Mouse (Mus musculus) adipocyte (in vitro differentiated cells): ENCODE data around the gene Pakap.
A peak's percentile ranks its signal among the peaks of the same experiment; 100 is the strongest.

Experiments used
- DNase-seq: peaks from one replicate; pipeline ENCODE4 v3.0.0-alpha.2; 2016; ENCODE audit warnings: low spot score

Gene Pakap

DNA sequence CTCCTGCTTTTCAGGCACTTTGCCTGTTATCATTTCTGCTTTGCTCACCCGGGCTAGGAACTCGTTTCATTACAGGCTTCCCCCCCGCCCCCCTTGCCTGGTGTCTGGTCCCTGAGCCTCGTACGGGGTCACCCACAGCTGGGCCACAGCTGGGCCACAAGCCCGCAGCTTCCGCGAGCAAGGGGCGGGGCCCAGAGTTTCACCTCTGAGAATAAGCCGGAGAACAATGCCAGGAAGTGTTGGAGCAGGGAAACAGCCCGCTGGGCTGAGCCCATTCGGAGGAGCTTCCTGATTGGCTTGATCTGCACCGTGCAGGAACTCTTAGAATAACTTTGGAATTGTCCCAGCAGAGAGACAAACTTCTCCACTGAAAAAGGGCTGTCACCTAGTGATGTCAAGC lies 107.4 kb downstream of the Pakap start:
- no peak for DNase-seq

DNA sequence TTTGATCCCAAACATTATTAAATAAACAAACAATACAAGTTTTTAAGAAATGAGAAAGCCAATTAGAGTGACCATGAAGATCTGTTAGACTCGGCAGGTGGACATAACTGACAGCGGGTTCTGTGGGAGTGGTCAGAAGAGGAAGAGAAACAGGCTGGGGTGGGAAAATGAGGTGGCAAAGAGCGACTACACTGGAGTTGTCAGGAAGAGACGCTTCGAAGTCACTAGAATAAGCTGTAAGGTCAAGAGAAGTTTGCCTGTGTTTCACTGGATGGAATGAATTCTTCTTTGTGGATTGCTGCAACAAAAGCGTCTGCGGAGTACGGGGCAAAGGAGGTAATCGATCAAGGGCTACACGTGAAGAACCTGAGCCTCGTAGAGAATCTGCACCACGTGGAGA lies 109.9 kb downstream of the Pakap start:
- no peak for DNase-seq

DNA sequence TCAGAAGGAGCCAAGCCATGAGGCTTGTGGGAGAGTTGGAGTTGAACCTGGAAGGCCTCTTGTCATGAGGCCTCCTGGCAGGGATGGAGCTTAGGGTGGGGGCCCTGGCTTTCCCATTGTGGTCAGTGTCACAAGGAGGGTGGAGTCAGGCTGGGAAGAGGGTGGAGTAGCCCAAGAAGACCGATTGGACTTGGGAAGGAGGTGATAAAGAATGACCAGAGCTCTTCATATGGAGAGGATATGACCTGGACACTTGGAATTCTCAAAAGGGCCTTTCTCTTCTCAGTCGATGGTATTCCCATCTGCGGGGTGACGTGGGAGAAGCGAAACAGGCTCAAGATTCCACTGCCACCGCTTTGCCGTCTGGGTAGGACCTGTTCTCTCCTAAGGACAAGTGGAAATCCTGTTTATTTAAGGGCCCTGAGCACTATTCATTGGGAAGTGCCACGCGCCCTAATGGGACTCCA lies 111.0 kb downstream of the Pakap start:
- no peak for DNase-seq

GRCm38 (mm10) chr4:57680186-57680585 lies 112.2 kb downstream of the Pakap start:
- no peak for DNase-seq

DNA sequence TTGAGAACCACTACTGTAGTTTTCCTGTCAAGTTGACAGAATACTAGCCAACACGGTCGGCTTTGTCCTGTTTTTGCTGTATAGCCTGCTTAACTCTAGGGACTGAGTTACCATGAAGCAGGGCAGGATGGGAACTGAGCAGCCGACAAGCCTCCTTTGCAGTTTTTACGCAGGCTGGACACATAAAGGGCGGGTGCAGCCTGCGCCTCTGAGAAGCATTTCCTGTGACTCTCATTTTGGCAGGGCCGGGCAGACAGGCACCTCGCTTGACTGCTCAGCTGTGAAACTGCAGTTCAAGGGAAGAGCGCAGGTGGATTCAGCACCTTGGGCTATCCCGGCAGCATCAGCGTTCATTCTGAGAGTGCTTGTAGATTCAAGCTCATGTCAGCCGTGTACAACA lies 113.5 kb downstream of the Pakap start:
- DNase-seq = no peak

DNA sequence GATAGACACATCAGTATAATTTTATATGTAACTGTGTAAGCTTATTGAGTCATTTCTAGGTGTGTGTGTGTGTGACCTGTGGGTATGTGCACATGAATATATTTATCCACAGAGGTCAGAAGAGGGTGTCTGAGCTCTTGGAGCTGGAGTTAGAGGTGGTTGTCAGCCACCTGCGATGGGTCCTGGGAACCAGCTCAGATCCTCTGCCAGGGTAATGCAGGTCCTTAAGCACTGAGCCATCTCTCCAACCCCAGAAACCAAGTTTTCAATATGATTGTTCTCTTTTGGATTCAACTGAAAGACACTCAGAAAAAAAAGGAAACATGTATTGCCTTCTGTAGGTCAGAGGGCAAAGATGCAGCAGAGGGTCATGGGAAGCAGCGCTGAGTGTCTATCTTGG lies 114.4 kb downstream of the Pakap start:
- DNase-seq = no peak

DNA sequence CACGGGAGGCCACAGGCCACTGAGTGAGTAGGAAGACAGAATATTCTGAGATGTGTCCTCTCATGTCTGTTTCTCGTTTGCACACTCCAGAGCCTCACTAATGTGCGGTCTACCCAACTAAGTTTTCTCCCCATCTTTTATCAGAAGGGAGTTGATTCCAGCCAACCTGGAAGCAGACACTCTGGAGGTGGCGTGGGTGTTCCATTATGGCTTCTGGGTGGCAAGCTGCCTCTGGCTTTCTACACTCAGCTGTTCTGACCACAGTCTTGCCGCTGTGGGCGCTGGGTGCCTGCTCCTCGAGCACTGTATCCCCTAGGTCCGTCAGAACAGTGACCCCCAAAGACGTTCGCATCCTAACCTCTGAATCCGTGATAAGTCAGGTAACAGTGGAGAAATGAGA lies 115.0 kb downstream of the Pakap start:
- no peak for DNase-seq

DNA sequence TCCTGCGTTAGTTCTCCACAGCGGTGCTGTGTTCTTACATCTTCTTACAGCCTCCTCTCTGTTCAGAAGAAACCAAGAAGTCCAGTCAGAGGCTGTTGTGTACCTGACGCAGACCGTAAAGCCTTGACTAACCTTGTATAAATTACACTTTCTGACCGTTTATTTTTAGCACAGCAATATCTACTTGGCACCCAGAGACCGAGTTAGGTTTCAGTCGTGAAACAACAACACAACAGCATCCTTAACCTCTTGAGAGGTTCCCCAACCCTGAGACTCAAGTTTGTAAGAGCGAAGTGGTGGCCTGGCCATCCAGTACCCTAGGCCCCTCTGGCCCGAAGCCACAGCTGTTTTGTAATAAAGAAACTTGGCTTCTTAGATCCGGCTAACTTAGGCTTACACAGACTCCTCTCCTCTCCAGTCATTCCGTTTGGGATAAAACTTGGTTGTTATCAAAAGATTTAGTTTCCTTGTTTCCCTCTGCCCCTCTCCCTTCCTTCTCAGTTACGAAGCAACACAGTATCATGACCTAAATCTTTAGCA lies 116.8 kb downstream of the Pakap start:
- peak; percentile 46 for DNase-seq

DNA sequence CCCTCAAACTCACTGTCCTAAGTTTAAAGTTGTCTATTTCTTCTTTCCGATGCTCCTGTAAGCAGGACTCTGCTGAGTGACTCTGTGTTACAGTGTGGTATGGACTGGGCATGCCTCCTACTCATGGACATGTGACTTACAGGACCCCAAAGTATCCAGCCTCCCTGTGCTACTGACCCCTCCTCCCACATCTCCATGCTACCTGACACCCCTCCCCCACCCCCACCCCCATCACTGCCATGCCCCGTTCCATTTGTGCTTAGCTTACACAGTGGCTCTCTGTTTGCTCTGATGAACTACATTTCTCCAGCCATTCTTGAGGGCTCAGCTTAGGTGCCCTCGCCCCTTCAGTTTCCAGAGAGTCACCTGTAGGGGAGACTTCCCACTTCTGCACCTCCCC lies 118.8 kb downstream of the Pakap start:
- no peak for DNase-seq

DNA sequence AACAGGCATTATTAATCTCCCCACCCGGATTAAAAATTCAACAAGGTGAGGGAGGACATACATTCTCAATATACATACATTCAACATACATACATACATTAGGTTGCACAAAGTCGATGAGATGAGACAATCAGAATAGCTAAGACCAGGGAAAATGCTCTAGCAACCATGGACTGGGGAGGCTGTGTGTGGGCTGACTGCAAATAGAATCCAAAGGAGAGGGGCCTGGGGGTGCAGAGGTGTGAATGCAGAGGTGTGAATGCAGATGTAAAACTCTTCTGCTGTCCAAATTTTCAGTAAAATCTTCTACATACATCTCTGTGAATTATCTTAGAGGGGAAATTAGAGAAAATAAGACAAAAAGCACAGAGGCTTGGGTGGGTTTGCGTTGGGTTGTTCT lies 119.6 kb downstream of the Pakap start:
- no peak for DNase-seq

DNA sequence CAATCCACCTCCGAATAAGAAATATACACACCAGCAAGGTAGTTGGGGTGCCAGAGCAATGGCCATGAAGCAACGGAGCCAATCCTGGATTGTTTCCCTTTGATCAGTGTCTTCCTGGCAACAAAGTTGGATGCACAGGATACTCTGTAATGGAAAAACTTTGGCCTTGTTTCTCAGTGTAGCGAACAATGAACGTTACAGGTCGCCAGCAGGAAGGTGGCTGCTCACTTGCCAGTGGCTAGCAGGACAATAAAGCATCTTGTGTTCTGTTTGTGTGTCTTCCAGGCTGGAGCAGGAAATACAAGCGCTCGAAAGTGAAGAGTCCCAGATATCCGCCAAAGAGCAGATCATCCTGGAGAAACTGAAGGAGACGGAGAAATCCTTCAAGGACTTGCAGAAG lies 120.2 kb downstream of the Pakap start:
- no peak for DNase-seq

DNA sequence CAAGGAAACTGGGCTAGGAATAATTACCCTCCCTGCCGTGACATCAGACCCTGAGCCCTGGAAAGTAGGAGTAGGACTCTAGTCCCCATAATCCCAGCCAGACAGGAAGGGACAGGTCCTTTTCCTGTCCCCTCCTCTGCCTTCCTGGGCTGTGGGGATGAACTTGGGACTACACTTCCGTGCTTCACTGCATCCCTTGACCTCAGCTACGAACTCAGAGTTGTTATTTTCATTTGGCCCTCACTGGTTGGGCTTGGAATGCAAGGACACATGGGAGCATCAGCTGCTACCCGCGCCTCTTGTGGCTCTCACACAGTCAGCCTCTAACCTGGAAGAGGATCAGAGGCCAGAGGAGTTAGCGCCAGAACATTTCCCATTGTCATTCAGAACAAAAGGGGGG lies 122.0 kb downstream of the Pakap start:
- no peak for DNase-seq

GRCm38 (mm10) chr4:57690805-57691204 lies 122.8 kb downstream of the Pakap start:
- no peak for DNase-seq

GRCm38 (mm10) chr4:57694356-57695136 lies 126.6 kb downstream of the Pakap start:
- DNase-seq = no peak

DNA sequence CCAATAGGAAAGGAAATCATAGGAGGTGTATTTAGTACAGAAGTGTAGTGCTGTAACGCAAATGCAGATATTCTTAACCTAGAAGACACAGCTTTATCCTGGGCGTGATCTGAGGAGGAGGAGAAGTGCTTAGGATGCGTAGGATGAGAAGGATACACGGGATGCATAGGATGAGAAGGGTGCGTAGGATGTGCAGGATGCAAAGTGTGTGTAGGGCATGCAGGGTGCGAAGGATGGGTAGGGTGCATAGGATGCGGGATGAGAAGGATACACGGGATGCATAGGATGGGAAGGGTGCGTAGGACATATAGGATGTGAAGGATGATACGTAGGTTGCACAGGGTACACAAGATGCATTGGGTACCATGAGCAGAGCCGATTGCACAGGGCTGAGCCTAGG lies 129.0 kb downstream of the Pakap start:
- no peak for DNase-seq

GRCm38 (mm10) chr4:57697918-57698611 lies 130.1 kb downstream of the Pakap start:
- no peak for DNase-seq

DNA sequence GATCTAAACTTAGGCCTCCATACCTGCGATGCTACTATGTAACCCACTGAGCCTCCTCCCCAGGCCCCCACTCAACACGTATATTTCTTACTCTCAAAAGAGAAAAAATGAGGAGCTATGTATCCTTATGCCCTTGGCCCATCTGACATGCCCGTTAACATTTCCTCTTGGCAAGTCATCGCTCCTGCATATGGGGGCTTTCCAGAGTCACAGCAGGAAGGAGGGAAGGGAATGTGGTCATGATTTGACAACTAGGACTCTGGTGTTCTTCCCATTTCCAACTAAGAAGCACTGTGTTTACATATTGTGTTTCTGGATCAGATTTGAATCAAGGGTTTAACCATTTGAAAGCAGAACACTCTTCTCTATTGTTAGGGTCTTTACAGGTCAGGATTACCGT lies 133.6 kb downstream of the Pakap start:
- no peak for DNase-seq

DNA sequence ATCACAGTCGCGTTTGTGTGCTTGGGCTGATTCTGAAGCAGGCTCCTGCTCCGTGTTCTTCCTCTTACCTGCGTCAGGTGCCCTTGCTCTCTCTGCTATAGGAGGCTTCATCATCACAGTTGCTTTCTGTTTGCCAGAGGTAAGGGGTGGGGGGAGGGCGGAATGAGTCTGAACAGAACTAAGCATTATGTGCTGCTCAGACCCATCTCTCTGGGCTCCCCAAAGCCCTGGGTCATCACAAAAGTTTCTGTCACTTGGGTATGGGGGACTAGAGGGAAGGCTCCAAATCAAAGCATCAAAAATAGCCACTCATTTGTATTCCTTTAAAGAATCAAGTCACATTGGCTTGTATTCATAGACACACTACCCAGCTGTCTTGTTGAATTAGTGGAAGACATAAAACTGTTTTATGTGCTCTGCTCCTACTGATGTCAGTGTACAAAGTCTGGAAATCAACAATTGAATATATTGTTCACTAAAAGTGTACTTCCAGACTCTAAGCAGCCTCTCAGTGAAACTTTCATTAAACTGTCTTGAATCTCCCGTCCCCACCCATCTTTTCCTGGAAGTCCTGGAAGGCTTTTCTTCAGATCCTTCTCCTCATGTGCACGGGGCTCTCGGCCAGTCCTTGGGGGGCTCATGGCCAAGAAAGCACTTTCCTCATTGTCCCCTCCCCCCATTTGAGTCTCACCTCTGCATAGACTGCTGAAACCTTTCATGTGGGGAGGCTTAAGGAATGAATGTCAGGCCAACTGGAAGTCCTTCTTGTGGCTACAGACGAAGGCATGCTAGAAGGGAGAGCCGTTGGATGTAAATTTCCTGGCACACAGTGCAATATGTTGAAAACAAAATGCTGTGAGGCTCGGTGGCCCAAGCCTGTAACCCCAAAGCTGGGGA lies 135.8 kb downstream of the Pakap start:
- no peak for DNase-seq

- no peak for DNase-seq
These were observed 136.6 kb downstream of the Pakap start for GRCm38 (mm10) chr4:57704575-57704974.

GRCm38 (mm10) chr4:57715849-57716248 lies 147.9 kb downstream of the Pakap start:
- no peak for DNase-seq

DNA sequence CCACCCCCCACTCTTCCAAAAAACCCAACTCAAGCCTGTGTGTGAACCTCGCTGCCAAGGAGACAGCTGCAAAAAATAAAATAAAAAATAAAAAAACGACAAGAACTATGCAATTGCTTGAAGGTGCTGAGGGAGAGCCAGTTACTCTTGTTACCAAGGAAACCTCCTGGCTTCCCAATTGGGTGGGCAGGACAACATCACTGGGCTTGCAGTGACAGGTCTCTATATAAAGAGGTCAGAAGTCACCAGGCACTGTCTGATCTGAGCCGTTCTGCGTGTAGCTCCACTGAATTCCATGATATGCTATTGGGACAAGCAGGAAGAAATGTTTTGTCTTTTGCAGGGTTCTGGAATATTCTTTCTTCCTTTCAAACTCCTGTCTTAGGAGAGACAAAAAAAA lies 148.8 kb downstream of the Pakap start:
- DNase-seq = no peak

DNA sequence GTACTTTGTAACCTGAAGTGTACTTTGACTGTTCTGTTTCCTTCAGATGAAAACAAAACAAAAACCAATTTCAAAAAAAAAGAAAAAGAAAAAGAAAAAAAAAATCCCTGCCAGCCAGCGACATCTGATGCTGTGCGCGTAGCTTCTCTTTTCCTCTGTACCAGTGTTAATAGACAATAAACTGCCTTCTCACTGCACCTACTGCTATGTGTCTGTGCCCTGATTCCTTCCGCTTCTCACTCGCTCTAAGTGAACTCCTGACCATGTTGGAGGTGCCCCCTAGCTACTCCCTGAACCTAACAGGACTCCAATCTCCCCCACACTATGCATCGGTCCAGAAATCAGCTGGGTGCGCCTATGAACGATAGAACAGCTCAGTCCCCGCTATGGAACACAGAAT lies 149.4 kb downstream of the Pakap start, which contains the start of gene Akap2:
Gene Akap2, plus strand, starts transcription at position 304 of the 400 bp plus-strand sequence.
- no peak for DNase-seq
